Mouse (Mus musculus): ENCODE data around the gene Bpifb3. TPM values are rescaled to one million over a fixed set of nuclear protein-coding genes. Genes with fewer than 3 reads are reported as not detected.

Gene Bpifb3
- total and polyA plus RNA-seq, 2 experiments from 2014 or later = 0.22 TPM; not detected in 1

- Histone ChIP-seq H3K36me3 (ENCODE audit: insufficient read depth, low read length) (no peaks in the 10 kb centered on the region), H3K9ac (replicated peaks; ENCODE audit: low read length, poor library complexity, severe bottlenecking) (no peak overlapping the region), H3K4me3 (ENCODE audit: low read depth, low read length) (no peak overlapping the region), H3K4me1 (ENCODE audit: insufficient read depth, low read length) (no peaks in the 10 kb centered on the region), H3K27me3 (ENCODE audit: insufficient read depth, low read length) (no peaks in the 10 kb centered on the region), H3K9me3 (ENCODE audit: low read length) (no peaks in the 10 kb centered on the region), H3K4me2 (ENCODE audit: low read depth, low read length, poor library complexity, severe bottlenecking) (no peak overlapping the region), H3K27ac (ENCODE audit: low read depth, low read length) (no peak overlapping the region)
- DNase-seq (ENCODE audit: low spot score) (no peak), ATAC-seq (ENCODE audit: low FRiP score) (no peak)
- WGBS = 93% methylated on average over 4 of the region's 4 CpGs
- TF ChIP-seq CTCF (IDR thresholded peaks at IDR 0.05) = no peak
These were observed 11.4 kb upstream of the Bpifb3 start for GRCm38 (mm10) chr2:153906626-153907025.

GRCm38 (mm10) chr2:153914151-153914550, 3.9 kb upstream of the Bpifb3 start:
- Histone ChIP-seq H3K27me3 (ENCODE audit: insufficient read depth, low read length) (no peaks in the 10 kb centered on the region), H3K4me3 (ENCODE audit: low read depth, low read length) (no peak overlapping the region), H3K36me3 (ENCODE audit: insufficient read depth, low read length) (no peaks in the 10 kb centered on the region), H3K4me1 (ENCODE audit: insufficient read depth, low read length) (no peaks in the 10 kb centered on the region), H3K9me3 (ENCODE audit: low read length) (no peaks in the 10 kb centered on the region), H3K4me2 (ENCODE audit: low read depth, low read length, poor library complexity, severe bottlenecking) (no peak overlapping the region), H3K27ac (ENCODE audit: low read depth, low read length) (no peak overlapping the region), H3K9ac (replicated peaks; ENCODE audit: low read length, poor library complexity, severe bottlenecking) (no peak overlapping the region)
- no peak for ATAC-seq (ENCODE audit: low FRiP score)
- DNase-seq (ENCODE audit: low spot score) = no peak
- TF ChIP-seq CTCF (IDR thresholded peaks at IDR 0.05) = no peak
- WGBS = 36% methylated on average over 5 of the region's 5 CpGs

GRCm38 (mm10) chr2:153921246-153921645, 3.2 kb downstream of the Bpifb3 start:
- Histone ChIP-seq H3K4me3 (ENCODE audit: low read depth, low read length) (no peak overlapping the region), H3K36me3 (ENCODE audit: insufficient read depth, low read length) (no peaks in the 10 kb centered on the region), H3K4me1 (ENCODE audit: insufficient read depth, low read length) (no peaks in the 10 kb centered on the region), H3K4me2 (ENCODE audit: low read depth, low read length, poor library complexity, severe bottlenecking) (no peak overlapping the region), H3K9me3 (ENCODE audit: low read length) (no peaks in the 10 kb centered on the region), H3K9ac (replicated peaks; ENCODE audit: low read length, poor library complexity, severe bottlenecking) (no peak overlapping the region), H3K27me3 (ENCODE audit: insufficient read depth, low read length) (no peaks in the 10 kb centered on the region), H3K27ac (ENCODE audit: low read depth, low read length) (no peak overlapping the region)
- no peak for TF ChIP-seq CTCF (IDR thresholded peaks at IDR 0.05)
- ATAC-seq (ENCODE audit: low FRiP score) (no peak), DNase-seq (ENCODE audit: low spot score) (no peak)
- 83% methylated on average over 6 of the region's 6 CpGs for WGBS

- Histone ChIP-seq H3K9me3 (ENCODE audit: low read length) (no peaks in the 10 kb centered on the region), H3K4me3 (ENCODE audit: low read depth, low read length) (no peak overlapping the region), H3K4me1 (ENCODE audit: insufficient read depth, low read length) (peaks cover 5% of the 10 kb centered on the region), H3K4me2 (ENCODE audit: low read depth, low read length, poor library complexity, severe bottlenecking) (no peak overlapping the region), H3K27ac (ENCODE audit: low read depth, low read length) (no peak overlapping the region), H3K36me3 (ENCODE audit: insufficient read depth, low read length) (no peaks in the 10 kb centered on the region), H3K9ac (replicated peaks; ENCODE audit: low read length, poor library complexity, severe bottlenecking) (no peak overlapping the region), H3K27me3 (ENCODE audit: insufficient read depth, low read length) (no peaks in the 10 kb centered on the region)
- ATAC-seq (ENCODE audit: low FRiP score) (no peak), DNase-seq (ENCODE audit: low spot score) (peak; percentile 27)
- 40% methylated on average over 3 of the region's 3 CpGs for WGBS
- peak; percentile 86 for TF ChIP-seq CTCF (IDR thresholded peaks at IDR 0.05)
These were observed 11.9 kb downstream of the Bpifb3 start for GRCm38 (mm10) chr2:153929871-153930413.

GRCm38 (mm10) chr2:153931125-153931524, 13.1 kb downstream of the Bpifb3 start:
- Histone ChIP-seq H3K4me3 (ENCODE audit: low read depth, low read length) (no peak overlapping the region), H3K27ac (ENCODE audit: low read depth, low read length) (0 out of 2 replicates have a peak overlapping the region, but pooled peaks have one; percentile 18), H3K27me3 (ENCODE audit: insufficient read depth, low read length) (no peaks in the 10 kb centered on the region), H3K36me3 (ENCODE audit: insufficient read depth, low read length) (no peaks in the 10 kb centered on the region), H3K9ac (replicated peaks; ENCODE audit: low read length, poor library complexity, severe bottlenecking) (no peak overlapping the region), H3K9me3 (ENCODE audit: low read length) (no peaks in the 10 kb centered on the region), H3K4me1 (ENCODE audit: insufficient read depth, low read length) (peaks cover 5% of the 10 kb centered on the region), H3K4me2 (ENCODE audit: low read depth, low read length, poor library complexity, severe bottlenecking) (no peak overlapping the region)
- WGBS = 46% methylated on average over 6 of the region's 6 CpGs
- ATAC-seq (ENCODE audit: low FRiP score) (no peak), DNase-seq (ENCODE audit: low spot score) (peak; percentile 51)
- TF ChIP-seq CTCF (IDR thresholded peaks at IDR 0.05) = no peak

GRCm38 (mm10) chr2:153933311-153933710, 15.3 kb downstream of the Bpifb3 start:
- 54% methylated on average over 6 of the region's 6 CpGs for WGBS

More at GRCm38 (mm10) chr2:153933311-153933710, 15.3 kb downstream of the Bpifb3 start:
- H3K36me3 ChIP-seq (ENCODE audit: insufficient read depth, low read length) = no peaks in the 10 kb centered on the region
- TF ChIP-seq CTCF (IDR thresholded peaks at IDR 0.05) = no peak
- H3K4me2 ChIP-seq (ENCODE audit: low read depth, low read length, poor library complexity, severe bottlenecking) = no peak overlapping the region
- DNase-seq (ENCODE audit: low spot score) (peak; percentile 50), ATAC-seq (ENCODE audit: low FRiP score) (no peak)
- H3K4me1 ChIP-seq (ENCODE audit: insufficient read depth, low read length) = peaks cover 5% of the 10 kb centered on the region
- H3K9ac ChIP-seq (replicated peaks; ENCODE audit: low read length, poor library complexity, severe bottlenecking) = no peak overlapping the region
- no peaks in the 10 kb centered on the region for H3K9me3 ChIP-seq (ENCODE audit: low read length)
- no peak overlapping the region for H3K4me3 ChIP-seq (ENCODE audit: low read depth, low read length)
- H3K27ac ChIP-seq (ENCODE audit: low read depth, low read length) = no peak overlapping the region
- H3K27me3 ChIP-seq (ENCODE audit: insufficient read depth, low read length) = no peaks in the 10 kb centered on the region

Measured in midbrain, postnatal 0 days (tissue).